Comparison of ENCODE assay signal across 18 mouse cellular contexts in the genomic region with DNA sequence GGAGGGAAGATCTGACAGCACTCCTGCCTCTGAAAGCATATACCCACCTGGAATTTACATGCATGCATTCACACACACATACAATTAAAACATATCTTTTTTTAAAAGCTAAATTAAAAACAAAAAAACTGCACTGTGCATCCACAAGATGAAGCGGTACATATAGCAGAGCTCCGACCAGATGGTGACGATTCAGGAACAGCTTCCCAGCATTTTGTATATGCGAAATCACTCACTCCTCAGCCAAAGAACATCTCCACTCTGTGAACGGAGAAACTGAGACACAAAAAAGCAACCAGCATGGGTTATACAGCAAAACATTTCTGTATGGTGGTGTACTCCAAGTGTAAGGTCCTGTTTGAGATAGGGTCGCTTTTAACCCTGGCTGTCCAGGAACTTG.
"Had no signal": no experiment of that assay in that cellular context is flagged by ENCODE, and none has a peak within 500 bp of the region (broad histone marks: within the 10 kb centered on the region; RNA-seq: fewer than 3 reads in every experiment).

No protein-coding gene starts in this region.

- H3K9ac ChIP-seq: liver, embryonic 13.5 days; neural tube, embryonic 13.5 days had no signal

- H3K27me3 ChIP-seq: liver, embryonic 13.5 days; neural tube, embryonic 13.5 days had no signal

- H3K9me3 ChIP-seq: liver, embryonic 13.5 days had no signal

- H3K4me2 ChIP-seq: liver, embryonic 13.5 days; midbrain, embryonic 11.5 days; neural tube, embryonic 13.5 days had no signal

- H3K4me3 ChIP-seq: left cerebral cortex, adult 2 months; liver, embryonic 13.5 days; myocyte; neural tube, embryonic 13.5 days had no signal

- DNase-seq: kidney, postnatal 25 days; layer of hippocampus, postnatal 36 days; liver, embryonic 13.5 days; lung, adult 2 months; lung, postnatal 14 days; lung, postnatal 4 days; midbrain, embryonic 14.5 days; retina, postnatal 1 day; right cerebral cortex, postnatal 25 days; spleen, adult 18-20 months; thymus, adult 2 months; thymus, postnatal 14 days; thymus, postnatal 4 days had no signal

- H3K27ac ChIP-seq: kidney, postnatal 0 days; left cerebral cortex, adult 2 months; liver, embryonic 13.5 days; neural tube, embryonic 13.5 days had no signal
